In genomic region chr17:26506997-26507871, GRCm38 (mm10) we compare ENCODE assay signal across 8 mouse cellular contexts. TPM values are rescaled to one million over a fixed set of nuclear protein-coding genes. Genes with fewer than 3 reads are reported as not detected.
DNase-seq lines count a peak whose midpoint lies in the region; ATAC-seq and TF ChIP-seq lines count a peak whose summit lies in the region.

No protein-coding gene starts in this region.

- H3K9me3 ChIP-seq in ES-Bruce4 (replicated peaks; ENCODE audit: control insufficient read depth, insufficient read depth, low read length, poor library complexity, severe bottlenecking), result no peaks in the 10 kb centered on the region

- peak; percentile 74 to 78 for DNase-seq in heart, postnatal 10 days
- peak in 1 of 2 experiments; percentile 56 for DNase-seq in left cerebral cortex, adult 2 months (ENCODE audit: extremely low spot score in 1 of 2, low spot score in 2 of 2)
- peak; percentile 70 for DNase-seq in lung, postnatal 36 days
- peak; percentile 58 for DNase-seq in spleen, adult 12 weeks (ENCODE audit: low spot score)

- no peak for TF ChIP-seq CTCF in ES-Bruce4 (IDR thresholded peaks at IDR 0.05; ENCODE audit: low read depth, low read length)
- TF ChIP-seq CTCF in bone marrow macrophage, adult 2 months (IDR thresholded peaks at IDR 0.05; ENCODE audit: low read depth, low read length), result no peak
- no peak for TF ChIP-seq CTCF in left cerebral cortex, adult 2 months (IDR thresholded peaks at IDR 0.05)

- ATAC-seq in erythroid progenitor cell, adult 5-6 weeks (replicated peaks; ENCODE audit: low FRiP score, poor library complexity, severe bottlenecking), result 0 out of 2 replicates have a peak, but pooled peaks have one; percentile 9
- no peak for ATAC-seq in megakaryocyte-erythroid progenitor cell, adult 5-6 weeks (replicated peaks; ENCODE audit: low FRiP score, low TSS enrichment, poor library complexity, severe bottlenecking)

- TF ChIP-seq POLR2A in ES-Bruce4 (IDR thresholded peaks at IDR 0.05; ENCODE audit: insufficient read depth, low read length), result no peak
- no peak for TF ChIP-seq POLR2A in bone marrow macrophage, adult 2 months (IDR thresholded peaks at IDR 0.05; ENCODE audit: borderline replicate concordance, low read depth, low read length)

- intact Hi-C loops in heart, postnatal 10 days (cut with DNase I), result loop anchor here (2.0 to 5.0 kb wide), 2 partner anchors 18 to 115 kb away; no protein-coding TSS in a partner anchor
- intact Hi-C loops in left cerebral cortex, adult 2 months (cut with DNase I), result loop anchor here (5.0 kb wide), 1 partner anchor 70 kb away; no protein-coding TSS in a partner anchor

- peaks cover 15% of the 10 kb centered on the region for H3K36me3 ChIP-seq in ES-Bruce4 (ENCODE audit: control insufficient read depth, insufficient read depth, low read length, poor library complexity, severe bottlenecking)

- H3K27ac ChIP-seq in ES-Bruce4 (ENCODE audit: insufficient read depth, low read length), result no peak overlapping the region
- H3K27ac ChIP-seq in bone marrow macrophage, adult 2 months (ENCODE audit: insufficient read depth, low read depth, low read length), result peak overlapping the region; percentile 91
- H3K27ac ChIP-seq in left cerebral cortex, adult 2 months, result peak overlapping the region; percentile 99

- no peaks in the 10 kb centered on the region for H3K27me3 ChIP-seq in ES-Bruce4 (ENCODE audit: control insufficient read depth, insufficient read depth, low read length, poor library complexity, severe bottlenecking)

- H3K9ac ChIP-seq in ES-Bruce4 (ENCODE audit: low read depth, poor library complexity, severe bottlenecking), result peak overlapping the region; percentile 82

- no peak for TF ChIP-seq EP300 in ES-Bruce4 (IDR thresholded peaks at IDR 0.05; ENCODE audit: insufficient read depth, low read depth, low read length)

- H3K4me1 ChIP-seq in ES-Bruce4 (ENCODE audit: control insufficient read depth, insufficient read depth, low read length), result peaks cover 15% of the 10 kb centered on the region
- H3K4me1 ChIP-seq in bone marrow macrophage, adult 2 months (ENCODE audit: control insufficient read depth, insufficient read depth, low read length), result peaks cover 56% of the 10 kb centered on the region

- H3K4me3 ChIP-seq in ES-Bruce4 (ENCODE audit: low read depth, low read length), result peak overlapping the region; percentile 66
- peak overlapping the region; percentile 80 for H3K4me3 ChIP-seq in bone marrow macrophage, adult 2 months (ENCODE audit: insufficient read depth, low read length)
- peak overlapping the region; percentile 69 for H3K4me3 ChIP-seq in left cerebral cortex, adult 2 months

RNA-seq across cellular contexts. Expression of gene Ergic1, which starts 54.1 kb away (rescaled TPM):
- 166 and 167 TPM in 2 replicates for polyA plus RNA-seq in ES-Bruce4 (2011; ENCODE audit: insufficient read depth, insufficient read length, low read depth, missing spikeins)
- polyA plus RNA-seq in bone marrow macrophage, adult 2 months (2012; ENCODE audit: insufficient read depth, insufficient read length, missing spikeins), result 30.6 and 37.2 TPM in 2 replicates
- 6.7 and 12.6 TPM in 2 replicates for total RNA-seq in erythroid progenitor cell, adult 5-6 weeks (2015; ENCODE audit: low replicate concordance)
- total RNA-seq in erythroid progenitor cell, adult 5-6 weeks (2017; ENCODE audit: low replicate concordance), result 3.7 and 3.9 TPM in 2 replicates
- total RNA-seq in heart, postnatal 10 days (2021), result 10 to 100 TPM; 84.4 to 87.8 TPM
- total RNA-seq in left cerebral cortex, adult 2 months (2021), result 100 to 1,000 TPM; 144 to 149 TPM
- total RNA-seq in megakaryocyte-erythroid progenitor cell, adult 5-6 weeks (2014; fragmentation: Nextera tagmentation), result 51.7 and 55.0 TPM in 2 replicates
- total RNA-seq in megakaryocyte-erythroid progenitor cell, adult 5-6 weeks (2017), result 31.6 and 40.3 TPM in 2 replicates

RNA-seq across cellular contexts. Expression of gene Dusp1, which starts 54.7 kb away (rescaled TPM):
- polyA plus RNA-seq in ES-Bruce4 (2011; ENCODE audit: insufficient read depth, insufficient read length, low read depth, missing spikeins), result 58.4 and 64.9 TPM in 2 replicates
- polyA plus RNA-seq in bone marrow macrophage, adult 2 months (2012; ENCODE audit: insufficient read depth, insufficient read length, missing spikeins), result 25.8 and 32.2 TPM in 2 replicates
- 156 and 175 TPM in 2 replicates for total RNA-seq in erythroid progenitor cell, adult 5-6 weeks (2015; ENCODE audit: low replicate concordance)
- total RNA-seq in erythroid progenitor cell, adult 5-6 weeks (2017; ENCODE audit: low replicate concordance), result 20.0 and 35.4 TPM in 2 replicates
- 100 to 1,000 TPM in 1 of 2 experiments, 10 to 100 TPM in 1; 60.1 to 100 TPM for total RNA-seq in heart, postnatal 10 days (2021)
- total RNA-seq in left cerebral cortex, adult 2 months (2021), result 10 to 100 TPM; 58.0 to 65.6 TPM
- total RNA-seq in megakaryocyte-erythroid progenitor cell, adult 5-6 weeks (2014; fragmentation: Nextera tagmentation), result 18.4 and 29.1 TPM in 2 replicates
- total RNA-seq in megakaryocyte-erythroid progenitor cell, adult 5-6 weeks (2017), result 73.3 and 79.0 TPM in 2 replicates
